8 mouse cellular contexts compared by ENCODE assay signal in genomic region chr10:34296911-34297298, GRCm38 (mm10). TPM values are rescaled to one million over a fixed set of nuclear protein-coding genes. Genes with fewer than 3 reads are reported as not detected.
DNase-seq lines count a peak whose midpoint lies in the region; ATAC-seq and TF ChIP-seq lines count a peak whose summit lies in the region.

No protein-coding gene starts in this region.

- WGBS in liver, embryonic 12.5 days (ENCODE audit: insufficient replicate concordance): 10% methylated on average over 13 of the region's 13 CpGs

- no peaks in the 10 kb centered on the region for H3K9me3 ChIP-seq in liver, embryonic 12.5 days (replicated peaks)

- ATAC-seq in liver, embryonic 12.5 days: no peak
- no peak for ATAC-seq in erythroid progenitor cell, adult 5-6 weeks (replicated peaks; ENCODE audit: low FRiP score, poor library complexity, severe bottlenecking)

- peak overlapping the region; percentile 93 for H3K4me2 ChIP-seq in liver, embryonic 12.5 days

- no peak for TF ChIP-seq CTCF in testis, adult 2 months (IDR thresholded peaks at IDR 0.05; ENCODE audit: control insufficient read depth, insufficient read depth, insufficient replicate concordance, low read depth, low read length)

- peaks cover 2% of the 10 kb centered on the region; the same call in 1 of the 2 replicates for H3K36me3 ChIP-seq in testis, adult 2 months (ENCODE audit: control insufficient read depth, insufficient read depth, low read length)
- no peaks in the 10 kb centered on the region for H3K36me3 ChIP-seq in liver, embryonic 12.5 days

- no peaks in the 10 kb centered on the region; the same call in 1 of the 2 replicates for H3K4me1 ChIP-seq in testis, adult 2 months (ENCODE audit: control insufficient read depth, insufficient read depth, low read length)
- peaks cover 20% of the 10 kb centered on the region for H3K4me1 ChIP-seq in liver, embryonic 12.5 days

- H3K27me3 ChIP-seq in testis, adult 2 months (ENCODE audit: control insufficient read depth, insufficient read depth, low read length): no peaks in the 10 kb centered on the region
- H3K27me3 ChIP-seq in liver, embryonic 12.5 days (replicated peaks): peaks cover 14% of the 10 kb centered on the region

- H3K4me3 ChIP-seq in testis, adult 2 months (ENCODE audit: control insufficient read depth, low read depth, low read length): peak overlapping the region; percentile 95
- H3K4me3 ChIP-seq in liver, embryonic 12.5 days: peak overlapping the region; percentile 65

- H3K9ac ChIP-seq in liver, embryonic 12.5 days: no peak overlapping the region

- DNase-seq in embryo, embryonic 11 days: peak; percentile 24
- no peak for DNase-seq in embryo, embryonic 9.5 days (ENCODE audit: extremely low spot score)
- no peak for DNase-seq in testis, postnatal 14 days (ENCODE audit: low spot score)
- no peak for DNase-seq in adrenal gland, postnatal 4 days (ENCODE audit: low spot score in 2 of 2)
- no peak for DNase-seq in layer of hippocampus, adult 11-12 months (ENCODE audit: low spot score)

- H3K27ac ChIP-seq in testis, adult 2 months (ENCODE audit: control insufficient read depth, insufficient read depth, low read depth, low read length): peak overlapping the region; percentile 51
- H3K27ac ChIP-seq in liver, embryonic 12.5 days: no peak overlapping the region

- no peak for TF ChIP-seq POLR2A in testis, adult 2 months (IDR thresholded peaks at IDR 0.05; ENCODE audit: control insufficient read depth, low read depth, low read length)

RNA-seq across cellular contexts. Expression of gene Tspyl4, which starts 0.3 kb away (rescaled TPM):
- 7.9 and 9.3 TPM in 2 replicates for polyA plus RNA-seq in testis, adult 2 months (2012; rRNA removed)
- 1.5 and 2.1 TPM in 2 replicates for polyA plus RNA-seq in liver, embryonic 12.5 days (2016; fragmentation: Nextera tagmentation; extraction: Ambion mirVana)
- 10 to 100 TPM; 24.7 to 29.1 TPM for total RNA-seq in adrenal gland, postnatal 4 days (2021)
- not detected in 2 replicates for total RNA-seq in erythroid progenitor cell, adult 5-6 weeks (2015; ENCODE audit: low replicate concordance)
- total RNA-seq in erythroid progenitor cell, adult 5-6 weeks (2017; ENCODE audit: low replicate concordance): 0.77 TPM in 1 of 2 replicates, not detected in the other

RNA-seq across cellular contexts. Expression of gene Tspyl1, which starts 14.9 kb away (rescaled TPM):
- polyA plus RNA-seq in testis, adult 2 months (2012; rRNA removed): 6.1 and 7.2 TPM in 2 replicates
- 40.3 and 40.9 TPM in 2 replicates for polyA plus RNA-seq in liver, embryonic 12.5 days (2016; fragmentation: Nextera tagmentation; extraction: Ambion mirVana)
- 10 to 100 TPM; 61.4 to 65.3 TPM for total RNA-seq in adrenal gland, postnatal 4 days (2021)
- total RNA-seq in erythroid progenitor cell, adult 5-6 weeks (2015; ENCODE audit: low replicate concordance): 22.3 and 28.1 TPM in 2 replicates
- 25.0 and 30.9 TPM in 2 replicates for total RNA-seq in erythroid progenitor cell, adult 5-6 weeks (2017; ENCODE audit: low replicate concordance)

Comparison
In these comparisons a context has a peak if more than half of its experiments do, and no peak if none do; other contexts are left out.
1. RNA of gene Tspyl4, which starts 0.3 kb away (total RNA-seq): 24.7 to 29.1 TPM in adrenal gland, postnatal 4 days; 0.77 TPM in erythroid progenitor cell, adult 5-6 weeks; every median in the first group is over 10 times any median in the second.